Mouse (Mus musculus) MEL (cell line): ENCODE results near the gene Hepacam2. TPM values are rescaled to one million over a fixed set of nuclear protein-coding genes. Genes with fewer than 3 reads are reported as not detected.

Experiments used
- DNase-seq: peaks from one replicate; pipeline ENCODE4 v3.0.0; 2011; ENCODE audit warnings: low read depth, low spot score
- H3K27ac ChIP-seq: 2 replicates; pipeline ENCODE4 v1.5.1; 2012; ENCODE audit warnings: low read depth, mild to moderate bottlenecking, control low read depth, low read length, moderate library complexity; ENCODE audit not compliant: control insufficient read depth
- H3K27me3 ChIP-seq, 2 experiments: fragments of 150-350 bp in 1 of 2; sonication (generic) in 1 of 2; 2 replicates each; pipeline ENCODE4 v1.6.1; 2012; ENCODE audit warnings: low read length in 2 of 2, mild to moderate bottlenecking in 2 of 2, improper control_type of control experiment in 1 of 2, moderate library complexity in 1 of 2; ENCODE audit not compliant: insufficient read depth in 2 of 2, control insufficient read depth in 1 of 2
- H3K36me3 ChIP-seq, 2 experiments: 2 replicates each; pipeline ENCODE4 v1.6.1; 2012 to 2014; ENCODE audit warnings: low read length in 2 of 2, improper control_type of control experiment in 1 of 2, inconsistent platforms in 1 of 2, mild to moderate bottlenecking in 1 of 2; ENCODE audit not compliant: insufficient read depth in 2 of 2, control insufficient read depth in 1 of 2
- H3K4me1 ChIP-seq, 2 experiments: fragments of 150-350 bp in 1 of 2; sonication (generic) in 1 of 2; 2 replicates each; pipeline ENCODE4 v1.6.1; 2012; ENCODE audit warnings: low read length in 2 of 2, improper control_type of control experiment in 1 of 2, mild to moderate bottlenecking in 1 of 2; ENCODE audit not compliant: insufficient read depth in 2 of 2, control insufficient read depth in 1 of 2
- H3K4me3 ChIP-seq, 2 experiments: fragments of 150-350 bp in 1 of 2; sonication (generic) in 1 of 2; 2 replicates each; pipeline ENCODE4 v1.5.1; 2012; ENCODE audit warnings: low read depth in 2 of 2, low read length in 2 of 2, mild to moderate bottlenecking in 2 of 2, moderate library complexity in 2 of 2, control low read depth in 1 of 2, improper control_type of control experiment in 1 of 2; ENCODE audit not compliant: control insufficient read depth in 1 of 2, insufficient read depth in 1 of 2
- H3K79me2 ChIP-seq: 2 replicates; pipeline ENCODE4 v1.6.1; 2012; ENCODE audit warnings: mild to moderate bottlenecking, low read length, moderate library complexity; ENCODE audit not compliant: control insufficient read depth, poor library complexity, insufficient read depth
- H3K9ac ChIP-seq: 2 replicates; pipeline ENCODE4 v1.6.1; 2012; ENCODE audit warnings: low read depth, mild to moderate bottlenecking, control low read depth, low read length, moderate library complexity; ENCODE audit not compliant: control insufficient read depth, poor library complexity, severe bottlenecking
- H3K9me3 ChIP-seq: fragments of 150-350 bp; sonication (generic); replicated peaks from 2 replicates; pipeline ENCODE4 v1.6.1; 2012; ENCODE audit warnings: mild to moderate bottlenecking, low read length, improper control_type of control experiment, moderate library complexity; ENCODE audit not compliant: insufficient read depth
- BHLHE40 ChIP-seq: IDR thresholded peaks from 2 replicates; pipeline ENCODE4 v1.6.1; 2012; ENCODE audit warnings: low read depth, mild to moderate bottlenecking, inconsistent platforms, low read length, improper control_type of control experiment, borderline replicate concordance
- ELF1 ChIP-seq: IDR thresholded peaks from 2 replicates; pipeline ENCODE4 v1.6.1; 2014; ENCODE audit warnings: low read depth, mild to moderate bottlenecking, inconsistent platforms, low read length, improper control_type of control experiment, moderate library complexity
- EP300 ChIP-seq, 2 experiments: IDR thresholded peaks; 2 replicates each; pipeline ENCODE4 v1.6.1; 2011; ENCODE audit warnings: improper control_type of control experiment in 2 of 2, low read length in 2 of 2, low read depth in 1 of 2, mild to moderate bottlenecking in 1 of 2
- HCFC1 ChIP-seq: IDR thresholded peaks from 2 replicates; pipeline ENCODE4 v1.6.1; 2012; ENCODE audit warnings: low read depth, mild to moderate bottlenecking, inconsistent platforms, low read length, improper control_type of control experiment, moderate library complexity
- KAT2A ChIP-seq: conservative IDR thresholded peaks from 2 replicates; pipeline ENCODE4 v1.6.1; 2012; ENCODE audit warnings: low read depth, low read length, improper control_type of control experiment, inconsistent platforms
- MAFK ChIP-seq: IDR thresholded peaks from 2 replicates; pipeline ENCODE4 v1.6.1; 2011; ENCODE audit warnings: low read depth, mild to moderate bottlenecking, low read length, improper control_type of control experiment, borderline replicate concordance
- MAX ChIP-seq: IDR thresholded peaks from 2 replicates; pipeline ENCODE4 v1.6.1; 2011; ENCODE audit warnings: low read length, improper control_type of control experiment
- MAZ ChIP-seq: IDR thresholded peaks from 2 replicates; pipeline ENCODE4 v1.6.1; 2012; ENCODE audit warnings: low read depth, mild to moderate bottlenecking, inconsistent platforms, low read length, improper control_type of control experiment
- MEF2A ChIP-seq: IDR thresholded peaks from 2 replicates; pipeline ENCODE4 v1.6.1; 2014; ENCODE audit warnings: low read depth, mild to moderate bottlenecking, inconsistent platforms, low read length, improper control_type of control experiment; ENCODE audit not compliant: poor library complexity, insufficient replicate concordance, severe bottlenecking; ENCODE audit errors: extremely low read depth
- MYB ChIP-seq: IDR thresholded peaks from 2 replicates; pipeline ENCODE4 v1.6.1; 2011; ENCODE audit warnings: mild to moderate bottlenecking, low read depth, low read length, improper control_type of control experiment
- MYC ChIP-seq: IDR thresholded peaks from 2 replicates; pipeline ENCODE4 v1.6.1; 2011; ENCODE audit warnings: low read depth, mild to moderate bottlenecking, low read length, improper control_type of control experiment, moderate library complexity
- NELFE ChIP-seq: IDR thresholded peaks from 2 replicates; pipeline ENCODE4 v1.6.1; 2011; ENCODE audit warnings: low read depth, low read length, improper control_type of control experiment
- NRF1 ChIP-seq: IDR thresholded peaks from 2 replicates; pipeline ENCODE4 v1.6.1; 2014; ENCODE audit warnings: low read depth, mild to moderate bottlenecking, inconsistent platforms, low read length, improper control_type of control experiment, moderate library complexity; ENCODE audit not compliant: poor library complexity, insufficient read depth, severe bottlenecking
- POLR2A ChIP-seq, 2 experiments: IDR thresholded peaks; 2 replicates each; pipeline ENCODE4 v1.6.1; 2011 to 2012; ENCODE audit warnings: low read length in 2 of 2, mild to moderate bottlenecking in 2 of 2, control low read depth in 1 of 2, improper control_type of control experiment in 1 of 2, low read depth in 1 of 2, moderate library complexity in 1 of 2; ENCODE audit not compliant: control insufficient read depth in 1 of 2, insufficient read depth in 1 of 2, poor library complexity in 1 of 2
- SIN3A ChIP-seq: IDR thresholded peaks from 2 replicates; pipeline ENCODE4 v1.6.1; 2012; ENCODE audit warnings: low read length, improper control_type of control experiment, inconsistent platforms
- TAL1 ChIP-seq: IDR thresholded peaks from 2 replicates; pipeline ENCODE4 v1.6.1; 2012; ENCODE audit warnings: mild to moderate bottlenecking, inconsistent platforms, low read length, moderate library complexity, mixed read lengths
- USF1 ChIP-seq: IDR thresholded peaks from 2 replicates; pipeline ENCODE4 v1.6.1; 2014; ENCODE audit warnings: low read depth, mild to moderate bottlenecking, inconsistent platforms, low read length, improper control_type of control experiment, moderate library complexity
- ZKSCAN1 ChIP-seq: IDR thresholded peaks from 2 replicates; pipeline ENCODE4 v1.6.1; 2012; ENCODE audit warnings: low read depth, mild to moderate bottlenecking, inconsistent platforms, low read length, improper control_type of control experiment, moderate library complexity
- ZNF384 ChIP-seq: IDR thresholded peaks from 2 replicates; pipeline ENCODE4 v1.6.1; 2012; ENCODE audit warnings: low read depth, mild to moderate bottlenecking, inconsistent platforms, low read length, improper control_type of control experiment
- polyA plus RNA-seq, 2 experiments: library from polyadenylated mRNA; stranded (reverse) in 1 of 2; unstranded in 1 of 2; fragments of >175 nt in 1 of 2; fragments of >200 nt in 1 of 2; gene quantifications; 2 replicates each; pipeline versions ENCODE4 v1.2.1 to v1.2.4; 2012; ENCODE audit warnings: low replicate concordance in 2 of 2, low read depth in 1 of 2; ENCODE audit not compliant: insufficient read length in 2 of 2, insufficient read depth in 1 of 2, missing spikeins in 1 of 2
- total RNA-seq: library from RNA; depleted of rRNA; stranded (reverse); fragments of 300-350 nt; gene quantifications from 2 replicates; pipeline ENCODE4 v1.2.3, GENCODE M21; 2012

Hepacam2 gene
- total and polyA plus RNA-seq, 3 experiments = 0.11 TPM; not detected in 2

GRCm38 (mm10) chr6:3536048-3536447 is 38.0 kb upstream of the Hepacam2 start:
- Histone ChIP-seq H3K79me2 (no peaks in the 10 kb centered on the region), H3K36me3 (no peaks in the 10 kb centered on the region), H3K9ac (no peak overlapping the region), H3K27me3 (no peaks in the 10 kb centered on the region), H3K27ac (no peak overlapping the region), H3K9me3 (no peaks in the 10 kb centered on the region), H3K4me3 (no peak overlapping the region), H3K4me1 (no peaks in the 10 kb centered on the region)
- TF ChIP-seq MAZ (no peak), HCFC1 (no peak), SIN3A (no peak), MEF2A (no peak), NRF1 (no peak), MAX (no peak), BHLHE40 (no peak), ZKSCAN1 (no peak), TAL1 (no peak), EP300 (IDR thresholded peaks at IDR 0.05; ENCODE audit: low read depth in 1 of 2, low read length in 2 of 2) (no peak), POLR2A (IDR thresholded peaks at IDR 0.05; ENCODE audit: control insufficient read depth in 1 of 2, insufficient read depth in 1 of 2, low read depth in 1 of 2, low read length in 2 of 2, poor library complexity in 1 of 2) (no peak), MAFK (no peak), MYB (no peak), ELF1 (no peak), KAT2A (no peak), NELFE (no peak)
- peak; percentile 37 for DNase-seq

GRCm38 (mm10) chr6:3531445-3531844 is 33.3 kb upstream of the Hepacam2 start:
- no peak for TF ChIP-seq BHLHE40
- TF ChIP-seq ZNF384 = no peak
- no peak for TF ChIP-seq MYC
- no peak for TF ChIP-seq KAT2A
- TF ChIP-seq USF1 = no peak
- Histone ChIP-seq H3K36me3 (no peaks in the 10 kb centered on the region), H3K9me3 (no peaks in the 10 kb centered on the region), H3K27ac (no peak overlapping the region), H3K79me2 (no peaks in the 10 kb centered on the region), H3K9ac (no peak overlapping the region), H3K27me3 (no peaks in the 10 kb centered on the region), H3K4me3 (no peak overlapping the region), H3K4me1 (no peaks in the 10 kb centered on the region)
- no peak for DNase-seq
